Mouse (Mus musculus) hindbrain, embryonic 16.5 days (tissue): ENCODE measurements around the gene Gbp6. TPM values are rescaled to one million over a fixed set of nuclear protein-coding genes. Genes with fewer than 3 reads are reported as not detected.
A peak's percentile ranks its signal among the peaks of the same experiment; 100 is the strongest.
"Not testable (repeated sequence)": the region's sequence is repeated elsewhere in the genome, so short reads cannot be mapped to it uniquely, and the experiment has no call there.

Experiments used
- ATAC-seq: fragments of 200-750 bp; cut with Nextera tagmentation; 2 replicates; pipeline ENCODE4 v1.8.0; 2017; ENCODE audit warnings: moderate TSS enrichment, moderate library complexity
- H3K27ac ChIP-seq: fragments of 300-500 bp; sonication (generic); 2 replicates; pipeline ENCODE4 v1.5.1; 2014; ENCODE audit warnings: low read depth, mild to moderate bottlenecking, control low read depth, low read length, moderate library complexity
- H3K27me3 ChIP-seq: fragments of 300-500 bp; sonication (generic); replicated peaks from 2 replicates; pipeline ENCODE4 v1.6.1; 2014; ENCODE audit warnings: low read length; ENCODE audit not compliant: control insufficient read depth, insufficient read depth
- H3K36me3 ChIP-seq: fragments of 300-500 bp; sonication (generic); 2 replicates; pipeline ENCODE4 v1.6.1; 2014; ENCODE audit warnings: mild to moderate bottlenecking, low read length, moderate library complexity, mixed read lengths; ENCODE audit not compliant: control insufficient read depth, insufficient read depth
- H3K4me1 ChIP-seq: fragments of 300-500 bp; sonication (generic); 2 replicates; pipeline ENCODE4 v1.6.1; 2014; ENCODE audit warnings: low read depth, low read length; ENCODE audit not compliant: control insufficient read depth, insufficient read depth
- H3K4me2 ChIP-seq: fragments of 300-500 bp; sonication (generic); 2 replicates; pipeline ENCODE4 v1.6.1; 2014; ENCODE audit warnings: mild to moderate bottlenecking, low read length, control low read depth, moderate library complexity
- H3K4me3 ChIP-seq: fragments of 300-500 bp; sonication (generic); 2 replicates; pipeline ENCODE4 v1.5.1; 2014; ENCODE audit warnings: mild to moderate bottlenecking, low read length, control low read depth, moderate library complexity
- H3K9ac ChIP-seq: fragments of 300-500 bp; sonication (generic); 2 replicates; pipeline ENCODE4 v1.6.1; 2014; ENCODE audit warnings: low read depth, mild to moderate bottlenecking, control low read depth, low read length, moderate library complexity
- H3K9me3 ChIP-seq: fragments of 300-500 bp; sonication (generic); 2 replicates; pipeline ENCODE4 v1.6.1; 2014; ENCODE audit warnings: mild to moderate bottlenecking, low read length, moderate library complexity; ENCODE audit not compliant: control insufficient read depth
- WGBS: fragments of 180-500 bp; shearing (Covaris S2); extraction: QIAGEN DNeasy Blood & Tissue Kit; methylation state at CpG from one replicate; pipeline ENCODE4 v1.1.7; 2014; 5-methylcytosine and 5-hydroxymethylcytosine counted together
- polyA plus RNA-seq: library from polyadenylated mRNA; unstranded; fragments of >200 nt; fragmentation: Nextera tagmentation; extraction: Ambion mirVana; gene quantifications from 2 replicates; pipeline ENCODE4 v1.2.1, GENCODE M21; 2015

The Gbp6 gene
- 2.3 and 3.1 TPM in 2 replicates for polyA plus RNA-seq

- not testable (repeated sequence) for H3K4me1 ChIP-seq, H3K9ac ChIP-seq, H3K9me3 ChIP-seq, H3K4me3 ChIP-seq, H3K4me2 ChIP-seq, H3K27ac ChIP-seq, H3K27me3 ChIP-seq, H3K36me3 ChIP-seq
- ATAC-seq: peak; percentile 56; the same call in 1 of the 2 replicates
- 36% methylated on average over 3 of the region's 3 CpGs for WGBS
Observed at GRCm38 (mm10) chr5:105293226-105294165, at the start of gene Gbp6, which contains the start of gene Gm43302. Gbp6 (minus strand) TSS chr5:105293698. Gm43302 (minus strand) TSS chr5:105293695.

- Histone ChIP-seq H3K36me3 (no peaks in the 10 kb centered on the region), H3K4me3 (no peak overlapping the region), H3K9me3 (no peaks in the 10 kb centered on the region), H3K4me1 (no peaks in the 10 kb centered on the region), H3K27me3 (no peaks in the 10 kb centered on the region), H3K9ac (no peak overlapping the region), H3K4me2 (no peak overlapping the region), H3K27ac (no peak overlapping the region)
- no peak for ATAC-seq
- 75% methylated on average over 2 of the region's 2 CpGs for WGBS
Observed at GRCm38 (mm10) chr5:105341281-105341680, 47.8 kb upstream of the Gbp6 start.

GRCm38 (mm10) chr5:105322543-105322942, 29.0 kb upstream of the Gbp6 start:
- Histone ChIP-seq H3K36me3 (no peaks in the 10 kb centered on the region), H3K4me1 (no peaks in the 10 kb centered on the region), H3K4me3 (no peak overlapping the region), H3K4me2 (no peak overlapping the region), H3K27me3 (no peaks in the 10 kb centered on the region), H3K9me3 (no peaks in the 10 kb centered on the region), H3K27ac (no peak overlapping the region), H3K9ac (no peak overlapping the region)
- no peak for ATAC-seq
- whole genome bisulfite sequencing: 72% methylated on average over 2 of the region's 2 CpGs

- Histone ChIP-seq H3K4me2 (no peak overlapping the region), H3K4me1 (no peaks in the 10 kb centered on the region), H3K27me3 (no peaks in the 10 kb centered on the region), H3K27ac (no peak overlapping the region), H3K9me3 (no peaks in the 10 kb centered on the region), H3K9ac (no peak overlapping the region), H3K36me3 (no peaks in the 10 kb centered on the region), H3K4me3 (no peak overlapping the region)
- WGBS: 80% methylated on average over 2 of the region's 2 CpGs
- ATAC-seq: no peak
Observed at GRCm38 (mm10) chr5:105310941-105311340, 17.4 kb upstream of the Gbp6 start.

GRCm38 (mm10) chr5:105309148-105309547, 15.7 kb upstream of the Gbp6 start:
- not testable (repeated sequence) for ATAC-seq, H3K27me3 ChIP-seq, H3K27ac ChIP-seq, H3K9me3 ChIP-seq, H3K4me1 ChIP-seq, H3K36me3 ChIP-seq, H3K9ac ChIP-seq, H3K4me2 ChIP-seq, H3K4me3 ChIP-seq
- WGBS: 78% methylated on average over 1 of the region's 1 CpGs

GRCm38 (mm10) chr5:105306946-105307345, 13.4 kb upstream of the Gbp6 start:
- H3K36me3 ChIP-seq, H3K4me1 ChIP-seq, ATAC-seq, H3K9me3 ChIP-seq, H3K27me3 ChIP-seq, H3K4me2 ChIP-seq, H3K4me3 ChIP-seq, H3K9ac ChIP-seq, H3K27ac ChIP-seq: not testable (repeated sequence)

- H3K4me2 ChIP-seq: no peak overlapping the region
- WGBS: 98% methylated on average over 1 of the region's 1 CpGs
- H3K36me3 ChIP-seq: no peaks in the 10 kb centered on the region
- no peaks in the 10 kb centered on the region for H3K9me3 ChIP-seq
- H3K9ac ChIP-seq: no peak overlapping the region
- H3K4me1 ChIP-seq: no peaks in the 10 kb centered on the region
- ATAC-seq: no peak
- H3K27me3 ChIP-seq: no peaks in the 10 kb centered on the region
- no peak overlapping the region for H3K27ac ChIP-seq
- no peak overlapping the region for H3K4me3 ChIP-seq
Observed at GRCm38 (mm10) chr5:105306159-105306581, 12.7 kb upstream of the Gbp6 start.

GRCm38 (mm10) chr5:105305671-105306070, 12.2 kb upstream of the Gbp6 start:
- H3K9me3 ChIP-seq, H3K27me3 ChIP-seq, H3K4me3 ChIP-seq, H3K36me3 ChIP-seq, ATAC-seq, H3K9ac ChIP-seq, H3K4me2 ChIP-seq, H3K4me1 ChIP-seq, H3K27ac ChIP-seq: not testable (repeated sequence)
- WGBS: 89% methylated on average over 4 of the region's 4 CpGs

- 71% methylated on average over 4 of the region's 4 CpGs for WGBS
- no peaks in the 10 kb centered on the region for H3K36me3 ChIP-seq
- H3K4me1 ChIP-seq: no peaks in the 10 kb centered on the region
- no peaks in the 10 kb centered on the region for H3K9me3 ChIP-seq
- no peak overlapping the region for H3K4me3 ChIP-seq
- H3K9ac ChIP-seq: no peak overlapping the region
- H3K27ac ChIP-seq: no peak overlapping the region
- ATAC-seq: no peak
- H3K4me2 ChIP-seq: no peak overlapping the region
- no peaks in the 10 kb centered on the region for H3K27me3 ChIP-seq
Observed at GRCm38 (mm10) chr5:105301963-105302362, 8.5 kb upstream of the Gbp6 start.
